Mouse (Mus musculus): ENCODE results near the gene Mrpl1.

Gene Mrpl1

GRCm38 (mm10) chr5:96309566-96309965, 100.3 kb downstream of the Mrpl1 start:
- DNase-seq (ENCODE audit: low spot score) = no peak

GRCm38 (mm10) chr5:96311677-96312076, 102.4 kb downstream of the Mrpl1 start:
- DNase-seq (ENCODE audit: low spot score) = no peak
